Mouse (Mus musculus): ENCODE data around the gene Lepr. TPM values are rescaled to one million over a fixed set of nuclear protein-coding genes. Genes with fewer than 3 reads are reported as not detected.
"Not testable (repeated sequence)": the region's sequence is repeated elsewhere in the genome, so short reads cannot be mapped to it uniquely, and the experiment has no call there.

Lepr gene
- polyA plus RNA-seq, 1 experiment from 2014 or later, result 1.3 TPM

DNA sequence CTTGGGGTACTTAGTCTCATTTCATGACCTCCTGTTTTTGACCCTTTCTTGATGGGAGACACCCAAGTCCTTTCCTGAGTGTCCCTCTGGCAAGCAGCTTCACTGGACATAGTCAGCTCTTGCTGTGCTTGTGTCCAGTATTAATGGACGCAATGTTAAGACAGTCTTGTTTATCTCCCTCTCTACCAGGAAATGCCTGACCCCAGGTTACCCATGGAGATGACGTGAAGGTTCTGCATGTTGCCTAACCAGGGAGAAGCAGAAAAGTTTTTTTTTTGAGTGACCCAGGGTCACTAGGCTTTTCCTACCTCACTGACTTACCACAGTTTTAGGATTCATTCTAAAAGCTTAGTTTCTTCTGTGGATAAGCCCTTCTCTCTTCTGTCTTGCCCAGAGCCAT is 24.8 kb downstream of the Lepr start:
- no peaks in the 10 kb centered on the region for H3K36me3 ChIP-seq
- no peak for ATAC-seq
- H3K4me2 ChIP-seq (replicated peaks), result no peak overlapping the region
- H3K4me3 ChIP-seq (replicated peaks), result no peak overlapping the region
- H3K9ac ChIP-seq, result no peak overlapping the region
- no peaks in the 10 kb centered on the region for H3K9me3 ChIP-seq
- no peak overlapping the region for H3K27ac ChIP-seq
- WGBS, result 84% methylated on average over 2 of the region's 2 CpGs
- no peaks in the 10 kb centered on the region for H3K4me1 ChIP-seq (replicated peaks)
- no peaks in the 10 kb centered on the region for H3K27me3 ChIP-seq (replicated peaks)

DNA sequence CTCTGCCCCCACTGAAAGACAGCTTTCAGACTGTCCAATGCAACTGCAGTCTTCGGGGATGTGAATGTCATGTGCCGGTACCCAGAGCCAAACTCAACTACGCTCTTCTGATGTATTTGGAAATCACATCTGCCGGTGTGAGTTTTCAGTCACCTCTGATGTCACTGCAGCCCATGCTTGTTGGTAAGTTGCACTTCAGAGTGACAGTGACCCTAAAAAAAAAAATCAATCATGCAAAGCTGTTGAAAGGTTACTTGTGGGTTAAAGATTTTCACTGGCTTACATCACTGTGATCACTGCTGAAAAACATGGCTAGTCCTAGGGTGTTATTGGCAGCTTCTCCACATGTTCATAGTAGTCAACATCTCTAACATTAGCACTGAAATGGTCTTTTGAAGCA is 28.3 kb downstream of the Lepr start:
- Histone ChIP-seq H3K4me1 (replicated peaks) (no peaks in the 10 kb centered on the region), H3K4me2 (replicated peaks) (no peak overlapping the region), H3K4me3 (replicated peaks) (no peak overlapping the region), H3K36me3 (no peaks in the 10 kb centered on the region), H3K9ac (no peak overlapping the region), H3K27ac (no peak overlapping the region), H3K27me3 (replicated peaks) (no peaks in the 10 kb centered on the region), H3K9me3 (no peaks in the 10 kb centered on the region)
- ATAC-seq, result no peak
- 93% methylated on average over 4 of the region's 4 CpGs for WGBS

GRCm38 (mm10) chr4:101760490-101760889 is 43.3 kb downstream of the Lepr start:
- 91% methylated on average over 5 of the region's 5 CpGs for WGBS
- no peak overlapping the region for H3K27ac ChIP-seq
- no peaks in the 10 kb centered on the region for H3K9me3 ChIP-seq
- H3K4me1 ChIP-seq (replicated peaks), result no peaks in the 10 kb centered on the region
- no peak overlapping the region for H3K4me3 ChIP-seq (replicated peaks)
- no peak for ATAC-seq
- H3K36me3 ChIP-seq, result no peaks in the 10 kb centered on the region
- H3K27me3 ChIP-seq (replicated peaks), result no peaks in the 10 kb centered on the region
- H3K4me2 ChIP-seq (replicated peaks), result no peak overlapping the region
- no peak overlapping the region for H3K9ac ChIP-seq

DNA sequence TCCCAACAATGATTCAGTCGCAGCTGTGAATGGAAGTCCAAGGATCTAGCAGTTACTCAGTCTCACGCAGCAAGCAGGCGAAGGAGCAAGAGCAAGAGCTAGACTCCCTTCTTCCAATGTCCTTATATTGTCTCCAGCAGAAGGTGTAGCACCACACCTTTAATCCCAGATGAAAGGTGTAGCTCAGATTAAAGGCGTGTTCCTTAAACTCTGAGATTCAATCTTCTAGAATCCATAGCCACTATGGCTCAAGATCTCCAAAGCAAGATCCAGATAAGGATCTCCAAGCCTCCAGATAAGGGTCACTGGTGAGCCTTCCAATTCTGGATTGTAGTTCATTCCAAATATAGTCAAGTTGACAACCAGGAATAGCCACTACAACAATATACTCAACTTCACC is 126.7 kb downstream of the Lepr start, which contains the start of gene B020004J07Rik:
B020004J07Rik (minus strand) TSS at position 101 of the 400 bp plus-strand sequence.
- not testable (repeated sequence) for ATAC-seq; H3K4me3 ChIP-seq (replicated peaks); H3K27ac ChIP-seq; H3K36me3 ChIP-seq; H3K9ac ChIP-seq; H3K27me3 ChIP-seq (replicated peaks); H3K4me2 ChIP-seq (replicated peaks); H3K4me1 ChIP-seq (replicated peaks); H3K9me3 ChIP-seq
- 79% methylated on average over 4 of the region's 4 CpGs for WGBS

DNA sequence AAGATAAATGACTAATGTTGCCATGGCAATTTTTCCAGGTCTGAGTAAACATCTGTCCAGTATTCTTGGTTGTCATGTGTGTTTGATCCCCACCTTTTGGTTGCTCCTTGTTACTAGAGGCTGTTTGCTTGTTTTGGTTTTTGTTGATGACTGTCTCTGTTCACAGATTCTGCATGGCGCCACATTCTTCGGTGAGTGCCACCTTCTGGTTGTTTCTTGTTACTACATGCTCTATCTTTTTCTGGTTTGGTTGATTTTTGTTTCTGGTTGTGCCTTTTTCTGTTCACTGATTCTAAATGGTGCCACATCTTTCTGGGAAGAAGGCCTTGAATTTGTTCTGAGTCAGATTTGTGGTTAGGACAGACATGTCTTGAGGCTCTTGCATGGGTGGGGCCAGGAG is 133.7 kb downstream of the Lepr start:
- 67% methylated on average over 2 of the region's 2 CpGs for WGBS
- Histone ChIP-seq H3K4me2 (replicated peaks) (no peak overlapping the region), H3K9me3 (no peaks in the 10 kb centered on the region), H3K27me3 (replicated peaks) (no peaks in the 10 kb centered on the region), H3K27ac (no peak overlapping the region), H3K4me1 (replicated peaks) (no peaks in the 10 kb centered on the region), H3K4me3 (replicated peaks) (no peak overlapping the region), H3K9ac (no peak overlapping the region), H3K36me3 (no peaks in the 10 kb centered on the region)
- no peak for ATAC-seq

DNA sequence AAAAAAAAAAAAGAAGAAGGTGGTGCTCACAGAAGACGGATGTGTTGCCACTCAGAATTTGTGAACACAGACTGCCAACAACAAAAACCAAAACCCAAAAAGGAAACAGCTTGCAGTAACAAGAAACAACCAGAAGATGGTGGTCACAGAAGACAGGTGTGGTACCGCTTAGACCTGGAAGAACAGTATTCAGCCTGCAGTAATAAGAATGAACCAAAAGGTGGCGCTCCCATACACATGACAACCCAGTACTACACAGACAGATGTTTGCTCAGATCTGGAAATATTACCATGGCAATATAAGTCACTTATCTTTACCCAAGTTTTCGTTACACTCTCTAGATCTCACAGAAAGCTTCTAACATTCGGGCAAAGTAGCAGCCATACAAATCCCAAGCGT is 143.7 kb downstream of the Lepr start:
- 44% methylated on average over 6 of the region's 6 CpGs for WGBS
- no peak overlapping the region for H3K4me3 ChIP-seq (replicated peaks)
- H3K9me3 ChIP-seq, result no peaks in the 10 kb centered on the region
- no peak for ATAC-seq
- H3K27ac ChIP-seq, result no peak overlapping the region
- H3K36me3 ChIP-seq, result no peaks in the 10 kb centered on the region
- H3K27me3 ChIP-seq (replicated peaks), result no peaks in the 10 kb centered on the region
- no peak overlapping the region for H3K9ac ChIP-seq
- no peak overlapping the region for H3K4me2 ChIP-seq (replicated peaks)
- H3K4me1 ChIP-seq (replicated peaks), result no peaks in the 10 kb centered on the region

DNA sequence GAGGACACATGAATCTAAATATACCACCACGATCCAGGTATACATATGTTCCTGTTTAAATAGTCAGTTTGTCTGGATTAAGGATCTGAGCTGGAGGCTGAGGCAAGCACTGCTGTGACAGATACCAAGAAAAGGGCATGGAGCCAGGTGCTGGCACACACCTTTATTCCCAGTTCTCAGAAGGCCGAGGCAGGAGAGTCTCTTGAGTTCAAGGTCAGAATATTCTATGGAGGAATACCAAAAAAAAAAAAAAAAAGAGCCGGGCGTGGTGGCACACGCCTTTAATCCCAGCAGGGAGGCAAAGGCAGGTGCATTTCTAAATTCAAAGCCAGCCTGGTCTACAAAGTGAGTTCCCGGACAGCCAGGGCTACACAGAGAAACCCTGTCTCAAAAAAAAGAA is 145.1 kb downstream of the Lepr start:
- H3K27me3 ChIP-seq (replicated peaks), result no peaks in the 10 kb centered on the region
- H3K4me3 ChIP-seq (replicated peaks), result no peak overlapping the region
- H3K4me1 ChIP-seq (replicated peaks), result no peaks in the 10 kb centered on the region
- H3K9ac ChIP-seq, result no peak overlapping the region
- H3K27ac ChIP-seq, result no peak overlapping the region
- no peaks in the 10 kb centered on the region for H3K9me3 ChIP-seq
- H3K36me3 ChIP-seq, result no peaks in the 10 kb centered on the region
- no peak overlapping the region for H3K4me2 ChIP-seq (replicated peaks)
- WGBS, result 86% methylated on average over 6 of the region's 6 CpGs
- no peak for ATAC-seq

Other genes starting within 250 kb of the Lepr start
- 1.7 and 1.9 TPM in 2 replicates for gene Dnajc6, start 220.8 kb upstream of the Lepr start, polyA plus RNA-seq (2015; fragmentation: Nextera tagmentation; extraction: Ambion mirVana)
- gene Leprot, start 69.7 kb upstream of the Lepr start, polyA plus RNA-seq (2015; fragmentation: Nextera tagmentation; extraction: Ambion mirVana), result 96.3 and 97.1 TPM in 2 replicates
- gene B020004J07Rik, start 126.6 kb downstream of the Lepr start, polyA plus RNA-seq (2015; fragmentation: Nextera tagmentation; extraction: Ambion mirVana), result not detected in 2 replicates
- not detected in 2 replicates for gene C130073F10Rik, start 176.4 kb downstream of the Lepr start, polyA plus RNA-seq (2015; fragmentation: Nextera tagmentation; extraction: Ambion mirVana)
- gene Gm12800, start 191.7 kb downstream of the Lepr start, polyA plus RNA-seq (2015; fragmentation: Nextera tagmentation; extraction: Ambion mirVana), result not detected in 2 replicates
- not detected in 2 replicates for gene Gm12794, start 223.0 kb downstream of the Lepr start, polyA plus RNA-seq (2015; fragmentation: Nextera tagmentation; extraction: Ambion mirVana)

Data from intestine, embryonic 15.5 days (tissue).